Mouse (Mus musculus) embryo, embryonic 11 days (tissue): ENCODE data around the gene Akirin2.

ENCODE experiments used
- DNase-seq: peaks from one replicate; pipeline ENCODE4 v3.0.0-alpha.2; 2015

Akirin2 gene

GRCm38 (mm10) chr4:34584871-34585607, 34.3 kb downstream of the Akirin2 start:
- no peak for DNase-seq

DNA sequence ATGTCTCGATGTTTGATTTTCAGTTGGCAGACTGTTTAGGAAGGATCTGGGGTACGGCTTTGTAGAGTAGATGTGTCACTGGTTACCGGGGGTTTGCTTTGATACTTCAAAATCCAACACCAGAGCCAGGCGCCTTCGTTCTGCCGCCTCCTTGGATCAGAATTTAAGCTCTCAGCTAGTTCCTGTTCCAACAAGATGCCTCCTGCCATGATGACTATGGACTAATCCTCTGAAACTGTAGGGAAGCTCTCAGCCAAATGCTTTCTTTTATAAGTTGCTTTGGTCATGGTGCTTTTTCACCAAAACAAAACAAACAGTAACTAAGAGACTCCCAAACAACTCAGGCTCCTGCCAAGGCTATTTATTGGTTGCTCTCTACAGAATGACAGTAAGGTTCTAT, 52.4 kb downstream of the Akirin2 start:
- DNase-seq, result no peak

GRCm38 (mm10) chr4:34606658-34607057, 55.9 kb downstream of the Akirin2 start:
- DNase-seq, result no peak

DNA sequence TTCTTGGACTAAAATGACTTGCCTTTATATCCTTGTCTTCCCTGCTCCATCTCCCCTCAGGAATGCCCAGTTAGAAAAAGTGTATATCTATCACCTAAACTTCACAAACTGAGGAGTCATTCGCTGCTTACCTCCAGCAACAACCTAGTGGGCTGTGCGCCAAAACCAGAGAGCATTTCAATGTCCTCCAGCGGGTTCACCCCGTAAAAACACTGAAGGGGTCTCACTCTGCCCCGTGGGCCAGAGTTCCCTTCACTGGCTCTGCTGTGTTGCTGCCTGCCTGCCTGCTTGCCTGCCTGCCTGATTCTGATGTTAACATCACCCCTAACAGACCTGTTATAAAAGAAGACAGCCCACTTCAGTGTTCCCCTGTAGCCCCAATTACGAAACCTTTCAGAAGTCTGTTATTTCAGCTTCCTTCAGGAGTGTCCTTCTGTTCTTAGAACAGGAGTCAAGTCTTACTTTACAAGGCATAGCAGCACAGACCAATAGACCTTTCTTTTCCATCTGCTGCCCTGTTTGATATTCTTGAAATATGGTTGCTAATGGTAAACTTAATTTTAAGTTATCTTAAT, 62.9 kb downstream of the Akirin2 start:
- no peak for DNase-seq

DNA sequence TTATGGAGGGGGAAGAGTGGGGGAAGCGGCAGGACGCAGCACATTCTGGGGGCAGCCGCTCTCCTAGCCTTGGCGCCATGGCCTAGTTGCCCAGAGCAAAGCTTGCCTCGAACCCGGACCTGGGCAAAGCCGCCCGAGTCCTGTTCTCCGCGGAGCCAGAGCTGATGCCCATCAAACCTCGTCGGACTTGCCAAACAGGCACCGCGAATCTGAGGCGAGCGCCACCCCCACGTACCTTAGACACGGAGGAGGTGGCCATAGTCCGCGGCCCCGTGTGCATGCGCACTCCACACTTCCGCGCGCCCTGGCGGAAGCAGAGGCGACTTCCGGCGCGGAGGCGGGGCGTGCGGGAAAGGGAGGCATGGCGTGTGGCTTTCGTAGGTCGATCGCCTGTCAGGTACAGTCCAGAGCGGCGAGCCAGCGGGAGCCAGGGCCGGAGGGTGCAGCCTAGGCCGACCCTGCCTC, 63.9 kb downstream of the Akirin2 start, which contains the start of the genes Orc3 and Rars2:
TSS of gene Orc3 (minus strand) at position 315 of the 465 bp plus-strand sequence.
TSS of gene Rars2 (plus strand) at position 328 of the 465 bp plus-strand sequence.
- DNase-seq, result peak; percentile 95

DNA sequence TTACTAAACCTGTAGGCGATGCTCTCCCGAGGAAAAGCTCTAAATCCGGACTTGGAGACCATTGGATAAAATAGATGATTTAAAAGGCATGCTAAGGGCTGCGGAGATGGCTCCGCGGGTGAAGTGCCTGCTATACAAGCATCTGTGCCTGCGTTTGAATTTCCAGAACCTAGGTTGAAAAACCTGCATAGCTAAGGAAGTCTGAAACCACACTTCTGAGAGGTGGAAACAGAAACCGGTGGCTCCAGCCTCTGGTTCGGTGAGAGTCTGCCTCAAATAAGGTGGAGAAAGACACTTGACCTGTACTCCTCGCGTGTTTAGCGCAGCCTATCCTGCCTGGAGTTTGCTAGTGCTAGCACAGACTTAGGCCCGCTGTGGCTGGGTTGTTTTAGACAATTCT, 64.6 kb downstream of the Akirin2 start:
- DNase-seq, result peak; percentile 21

DNA sequence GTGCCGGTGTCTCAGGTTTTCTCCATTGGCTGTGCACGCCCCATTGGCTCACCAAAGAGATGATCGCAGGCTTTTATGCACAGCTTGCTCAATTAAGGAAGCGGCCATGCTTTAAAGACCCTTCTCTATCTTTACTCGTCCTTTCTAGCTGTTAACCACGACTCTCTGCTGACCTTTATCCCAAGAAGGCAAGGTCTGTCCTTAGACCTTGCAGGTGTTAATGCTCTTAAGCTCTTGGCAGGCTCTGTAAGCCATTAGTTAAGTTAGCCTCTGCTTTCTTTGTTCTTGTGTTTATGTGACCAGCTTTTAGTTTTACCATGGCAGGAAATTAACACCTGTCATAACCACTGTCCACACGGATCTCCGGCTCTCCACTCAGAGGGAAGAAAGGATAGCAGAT, 65.4 kb downstream of the Akirin2 start:
- no peak for DNase-seq
